Mouse (Mus musculus) intestine, embryonic 15.5 days (tissue): ENCODE measurements around the gene Mki67. TPM values are rescaled to one million over a fixed set of nuclear protein-coding genes. Genes with fewer than 3 reads are reported as not detected.
"Not testable (repeated sequence)": the region's sequence is repeated elsewhere in the genome, so short reads cannot be mapped to it uniquely, and the experiment has no call there.

Experiments
- ATAC-seq: fragments of 200-750 bp; cut with Nextera tagmentation; 2 replicates; pipeline ENCODE4 v1.8.0; 2017; ENCODE audit warnings: moderate TSS enrichment, moderate library complexity
- H3K27ac ChIP-seq: fragments of 300-500 bp; sonication (generic); 2 replicates; pipeline ENCODE4 v1.5.1; 2015; ENCODE audit warnings: mild to moderate bottlenecking, inconsistent platforms
- H3K27me3 ChIP-seq: fragments of 300-500 bp; sonication (generic); replicated peaks from 2 replicates; pipeline ENCODE4 v1.6.1; 2015; ENCODE audit warnings: inconsistent platforms
- H3K36me3 ChIP-seq: fragments of 300-500 bp; sonication (generic); 2 replicates; pipeline ENCODE4 v1.6.1; 2015; ENCODE audit warnings: inconsistent platforms
- H3K4me1 ChIP-seq: fragments of 300-500 bp; sonication (generic); replicated peaks from 2 replicates; pipeline ENCODE4 v1.6.1; 2015; ENCODE audit warnings: inconsistent platforms
- H3K4me2 ChIP-seq: fragments of 300-500 bp; sonication (generic); replicated peaks from 2 replicates; pipeline ENCODE4 v1.6.1; 2015; ENCODE audit warnings: mild to moderate bottlenecking, inconsistent platforms
- H3K4me3 ChIP-seq: fragments of 300-500 bp; sonication (generic); replicated peaks from 2 replicates; pipeline ENCODE4 v1.5.1; 2015; ENCODE audit warnings: inconsistent platforms
- H3K9ac ChIP-seq: fragments of 300-500 bp; sonication (generic); 2 replicates; pipeline ENCODE4 v1.6.1; 2015; ENCODE audit warnings: inconsistent platforms
- H3K9me3 ChIP-seq: fragments of 300-500 bp; sonication (generic); 2 replicates; pipeline ENCODE4 v1.6.1; 2016; ENCODE audit warnings: inconsistent platforms
- WGBS: fragments of 180-500 bp; shearing (Covaris S2); methylation state at CpG from one replicate; pipeline ENCODE4 v1.1.7; 2015; 5-methylcytosine and 5-hydroxymethylcytosine counted together
- polyA plus RNA-seq: library from polyadenylated mRNA; unstranded; fragments of >200 nt; fragmentation: Nextera tagmentation; extraction: Ambion mirVana; gene quantifications from 2 replicates; pipeline ENCODE4 v1.2.1, GENCODE M21; 2015

Gene Mki67
- polyA plus RNA-seq, 1 experiment from 2014 or later, result 37.6 TPM

DNA sequence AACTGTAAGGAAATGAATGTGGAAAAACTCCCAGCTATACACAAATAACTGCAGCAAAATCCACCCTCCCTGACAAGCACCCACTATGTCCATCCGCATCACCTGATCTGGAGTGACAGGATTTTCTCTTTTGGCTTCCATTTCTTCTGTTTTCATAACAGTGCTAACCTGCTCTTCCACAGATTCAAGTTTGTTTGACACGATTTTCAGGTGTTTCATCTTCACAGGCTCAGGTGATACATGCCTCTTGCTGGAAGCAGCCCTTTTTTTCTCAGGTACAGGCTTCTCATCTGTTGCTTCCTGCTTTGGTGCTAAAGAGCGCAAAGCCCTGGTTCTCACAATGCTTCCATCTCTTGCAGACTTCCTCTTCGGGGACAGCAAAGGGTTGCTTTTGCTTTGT is 22.0 kb downstream of the Mki67 start:
- H3K27ac ChIP-seq, result no peak overlapping the region
- H3K9ac ChIP-seq, result no peak overlapping the region
- H3K4me1 ChIP-seq, result 0 out of 2 replicates have a peak, but pooled peaks cover 2% of the 10 kb centered on the region
- H3K27me3 ChIP-seq, result no peaks in the 10 kb centered on the region
- WGBS, result 95% methylated on average over 4 of the region's 4 CpGs
- H3K4me3 ChIP-seq, result no peak overlapping the region
- ATAC-seq, result no peak
- peaks cover 43% of the 10 kb centered on the region for H3K36me3 ChIP-seq
- no peak overlapping the region for H3K4me2 ChIP-seq
- no peaks in the 10 kb centered on the region for H3K9me3 ChIP-seq

DNA sequence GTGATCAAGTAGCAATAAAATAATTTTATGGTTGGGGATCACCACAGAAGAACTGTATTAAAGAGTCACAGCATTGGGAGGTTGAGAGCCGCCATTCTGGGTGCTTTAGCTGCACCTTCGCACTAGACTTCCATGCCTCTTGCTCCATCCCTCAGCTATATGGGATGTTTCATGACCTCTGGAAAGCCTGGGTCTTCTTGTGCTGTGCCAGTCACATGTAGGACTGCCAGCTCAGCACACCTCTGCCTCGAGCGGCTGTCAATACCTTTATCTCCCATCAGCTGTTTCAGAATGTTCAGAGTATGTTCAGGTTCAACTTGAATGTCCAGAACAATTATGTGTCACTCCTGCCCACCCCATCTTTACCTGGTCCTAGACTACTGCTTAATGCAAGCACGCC is 24.2 kb downstream of the Mki67 start:
- Histone ChIP-seq H3K36me3 (peaks cover 46% of the 10 kb centered on the region), H3K4me2 (no peak overlapping the region), H3K27me3 (no peaks in the 10 kb centered on the region), H3K9ac (no peak overlapping the region), H3K4me1 (0 out of 2 replicates have a peak, but pooled peaks cover under 1% of the 10 kb centered on the region), H3K4me3 (no peak overlapping the region), H3K27ac (no peak overlapping the region), H3K9me3 (no peaks in the 10 kb centered on the region)
- ATAC-seq, result no peak
- 90% methylated on average over 5 of the region's 5 CpGs for WGBS

DNA sequence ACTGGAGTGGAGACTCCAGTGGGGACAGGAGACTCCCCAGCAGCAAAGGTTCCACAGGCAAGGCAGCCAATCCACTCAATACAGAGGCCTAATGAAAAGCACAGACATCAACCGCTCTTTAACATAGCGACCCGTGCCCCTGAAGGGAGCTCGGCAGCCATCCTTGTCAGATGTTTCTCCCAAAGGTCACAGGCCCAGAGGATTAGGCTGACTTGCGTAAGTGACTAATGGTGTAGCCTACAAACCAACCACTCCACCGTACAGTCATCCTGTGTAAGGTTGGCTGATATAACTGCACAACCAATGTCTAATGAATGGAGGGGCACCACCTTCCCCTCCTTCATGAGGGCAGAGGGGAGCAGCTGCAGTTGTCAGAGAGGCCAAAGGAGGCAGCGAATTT is 26.8 kb downstream of the Mki67 start:
- Histone ChIP-seq H3K27me3 (no peaks in the 10 kb centered on the region), H3K9me3 (no peaks in the 10 kb centered on the region), H3K36me3 (peaks cover 43% of the 10 kb centered on the region), H3K27ac (no peak overlapping the region), H3K4me2 (no peak overlapping the region), H3K4me3 (no peak overlapping the region), H3K4me1 (no peaks in the 10 kb centered on the region), H3K9ac (no peak overlapping the region)
- 95% methylated on average over 7 of the region's 7 CpGs for WGBS
- no peak for ATAC-seq

DNA sequence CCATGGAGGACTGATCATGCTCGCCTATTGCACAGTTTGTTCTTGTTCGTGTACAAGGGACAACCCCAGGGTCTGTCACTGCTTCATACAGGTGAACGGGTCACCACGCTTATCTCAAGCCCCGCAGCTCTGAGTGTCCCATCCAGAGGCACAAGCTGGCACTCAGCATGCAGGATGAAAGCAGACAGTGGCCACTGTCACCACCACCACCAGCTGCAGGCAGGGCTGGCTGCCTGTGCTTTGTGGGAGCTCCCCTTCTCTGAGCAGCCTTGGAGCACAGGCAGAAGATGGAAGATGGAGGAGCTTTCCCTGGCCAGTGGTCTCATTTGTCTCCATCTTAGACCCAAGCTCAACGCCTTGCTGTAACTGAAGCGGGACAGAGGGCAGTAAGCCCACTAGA is 31.2 kb downstream of the Mki67 start:
- ATAC-seq, result no peak
- no peaks in the 10 kb centered on the region for H3K9me3 ChIP-seq
- no peak overlapping the region for H3K27ac ChIP-seq
- H3K4me3 ChIP-seq, result no peak overlapping the region
- no peak overlapping the region for H3K4me2 ChIP-seq
- 80% methylated on average over 7 of the region's 7 CpGs for WGBS
- no peaks in the 10 kb centered on the region for H3K27me3 ChIP-seq
- peaks cover 25% of the 10 kb centered on the region for H3K36me3 ChIP-seq
- no peaks in the 10 kb centered on the region for H3K4me1 ChIP-seq
- no peak overlapping the region for H3K9ac ChIP-seq

DNA sequence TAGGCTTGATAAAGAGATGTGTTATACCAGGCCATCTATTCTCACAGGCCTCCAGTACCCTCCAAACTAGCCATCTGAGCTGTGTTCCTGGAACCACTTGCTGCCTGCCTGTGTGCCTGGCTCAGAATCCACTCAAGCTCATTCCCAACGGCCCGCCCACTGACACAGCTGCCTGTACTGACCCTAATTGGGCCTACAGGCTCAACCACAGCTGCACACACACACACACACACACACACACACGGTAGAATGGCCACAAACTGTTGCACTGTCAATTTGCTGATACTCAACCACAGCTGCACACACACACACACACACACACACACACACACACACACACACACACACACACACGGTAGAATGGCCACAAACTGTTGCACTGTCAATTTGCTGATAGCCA is 32.1 kb downstream of the Mki67 start:
- peaks cover 20% of the 10 kb centered on the region for H3K36me3 ChIP-seq
- not testable (repeated sequence) for H3K27ac ChIP-seq, H3K4me2 ChIP-seq, H3K9me3 ChIP-seq, H3K27me3 ChIP-seq, ATAC-seq, H3K9ac ChIP-seq, H3K4me3 ChIP-seq, H3K4me1 ChIP-seq
- WGBS, result 56% methylated on average over 4 of the region's 4 CpGs

DNA sequence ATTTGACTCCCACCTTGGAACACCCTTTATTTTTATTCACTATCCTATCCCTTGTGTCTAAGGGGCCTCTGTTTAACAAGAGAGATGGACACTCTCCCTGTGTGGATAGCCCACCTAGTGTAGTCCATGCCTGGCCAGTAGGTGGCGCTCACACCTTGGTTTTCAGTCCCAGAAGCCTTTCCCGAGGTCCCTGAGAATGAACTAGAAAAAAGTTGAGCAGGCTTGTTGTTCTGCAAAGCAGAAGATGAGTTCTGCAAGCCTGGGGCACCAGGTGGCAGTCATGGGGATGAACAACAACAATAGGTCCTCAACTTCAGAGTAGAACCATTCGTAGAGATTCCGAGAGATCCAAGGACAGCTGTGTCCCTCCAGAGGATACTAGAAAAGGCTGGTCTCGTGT is 35.8 kb downstream of the Mki67 start:
- no peaks in the 10 kb centered on the region for H3K27me3 ChIP-seq
- H3K9me3 ChIP-seq, result no peaks in the 10 kb centered on the region
- ATAC-seq, result no peak
- H3K4me1 ChIP-seq, result no peaks in the 10 kb centered on the region
- H3K4me3 ChIP-seq, result no peak overlapping the region
- WGBS, result 73% methylated on average over 5 of the region's 5 CpGs
- no peak overlapping the region for H3K27ac ChIP-seq
- no peak overlapping the region for H3K4me2 ChIP-seq
- H3K9ac ChIP-seq, result no peak overlapping the region
- H3K36me3 ChIP-seq, result 0 out of 2 replicates have a peak, but pooled peaks cover 3% of the 10 kb centered on the region

DNA sequence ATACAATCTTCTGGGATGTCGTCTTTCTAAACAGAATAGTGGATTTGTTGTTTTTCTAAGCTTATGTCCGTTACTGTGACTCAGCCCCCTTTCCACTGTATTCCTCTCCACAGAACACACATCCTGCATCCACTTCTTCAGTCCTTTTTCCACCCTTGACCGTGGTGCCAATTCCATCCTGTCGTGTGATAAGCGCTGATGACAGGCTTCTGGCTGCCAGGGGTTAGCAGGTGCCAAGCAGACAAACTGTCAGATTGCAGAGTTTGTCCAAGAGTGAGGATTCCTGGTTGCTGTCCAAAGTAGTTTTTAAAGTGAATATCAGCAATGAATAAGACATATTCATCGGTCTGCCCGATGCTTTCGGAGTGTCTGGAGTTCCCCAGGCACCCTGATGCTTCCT is 39.4 kb downstream of the Mki67 start:
- 85% methylated on average over 8 of the region's 8 CpGs for WGBS
- Histone ChIP-seq H3K27ac (no peak overlapping the region), H3K36me3 (no peaks in the 10 kb centered on the region), H3K27me3 (no peaks in the 10 kb centered on the region), H3K4me1 (no peaks in the 10 kb centered on the region), H3K9me3 (no peaks in the 10 kb centered on the region), H3K4me3 (no peak overlapping the region), H3K4me2 (no peak overlapping the region), H3K9ac (no peak overlapping the region)
- no peak for ATAC-seq

DNA sequence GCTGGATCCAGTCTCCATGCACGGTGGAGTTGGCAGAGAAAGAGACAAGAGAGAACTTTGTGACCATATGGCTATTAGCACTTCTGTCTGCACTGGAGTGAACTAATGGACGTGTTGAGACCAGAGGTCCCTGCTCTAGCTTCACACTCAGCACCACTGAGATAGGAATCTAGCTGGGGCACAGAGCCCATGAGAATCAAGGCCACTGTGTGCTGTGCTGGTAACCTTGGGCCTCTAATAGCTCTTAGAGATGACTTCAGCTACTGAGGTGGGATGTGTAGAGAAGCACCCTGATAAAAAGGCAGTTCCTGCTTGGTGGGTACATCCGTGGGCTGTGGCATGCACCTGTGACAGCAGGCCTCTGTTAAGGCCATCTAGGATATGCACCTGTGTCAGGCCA is 42.6 kb downstream of the Mki67 start:
- no peak overlapping the region for H3K27ac ChIP-seq
- 70% methylated on average over 3 of the region's 3 CpGs for WGBS
- no peaks in the 10 kb centered on the region for H3K9me3 ChIP-seq
- H3K4me2 ChIP-seq, result no peak overlapping the region
- H3K4me1 ChIP-seq, result no peaks in the 10 kb centered on the region
- H3K36me3 ChIP-seq, result no peaks in the 10 kb centered on the region
- no peaks in the 10 kb centered on the region for H3K27me3 ChIP-seq
- H3K9ac ChIP-seq, result no peak overlapping the region
- ATAC-seq, result no peak
- H3K4me3 ChIP-seq, result no peak overlapping the region

DNA sequence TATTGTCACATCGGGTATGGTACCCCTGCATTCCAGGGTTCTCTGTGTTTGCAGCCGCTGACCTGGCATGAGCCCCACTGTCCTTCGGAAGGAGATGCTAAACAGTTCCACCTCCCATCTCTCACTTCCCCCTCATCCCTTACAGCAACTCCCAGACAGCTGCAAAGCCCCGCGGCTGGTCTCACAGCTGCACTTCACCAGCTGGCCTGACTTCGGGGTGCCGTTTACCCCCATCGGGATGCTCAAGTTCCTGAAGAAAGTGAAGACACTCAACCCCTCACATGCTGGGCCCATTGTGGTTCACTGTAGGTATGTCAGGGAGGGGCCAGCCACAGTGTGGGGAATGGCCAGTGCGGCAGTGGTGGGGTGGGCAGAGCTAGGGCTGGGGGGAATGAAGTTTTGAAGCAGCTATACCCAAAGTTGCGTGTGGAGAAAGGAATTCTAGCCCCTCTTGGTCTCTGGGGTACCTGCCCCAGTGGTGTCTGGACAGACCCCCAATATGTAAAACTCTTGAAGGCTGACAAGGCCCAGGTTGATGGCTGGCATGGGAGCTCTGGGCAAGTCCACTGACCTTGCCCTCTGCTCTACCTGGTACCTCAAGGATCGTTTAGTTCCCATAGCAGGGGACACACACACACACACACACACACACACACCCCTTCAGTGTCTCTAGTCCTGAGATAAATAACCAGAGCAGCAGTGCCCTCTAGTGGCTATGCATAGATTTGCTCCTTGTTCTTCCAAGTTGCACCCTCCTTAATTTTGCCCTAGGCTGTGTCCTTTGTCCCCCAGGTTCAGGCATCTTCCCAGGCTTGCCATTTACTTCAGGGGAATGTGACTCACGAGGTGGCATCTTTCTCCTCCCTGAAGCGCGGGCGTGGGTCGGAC is 47.1 kb downstream of the Mki67 start:
- Histone ChIP-seq H3K4me2 (no peak overlapping the region), H3K36me3 (no peaks in the 10 kb centered on the region), H3K9me3 (no peaks in the 10 kb centered on the region), H3K27ac (no peak overlapping the region), H3K4me3 (no peak overlapping the region), H3K9ac (no peak overlapping the region), H3K27me3 (no peaks in the 10 kb centered on the region), H3K4me1 (no peaks in the 10 kb centered on the region)
- ATAC-seq, result no peak
- WGBS, result 37% methylated on average over 16 of the region's 16 CpGs

DNA sequence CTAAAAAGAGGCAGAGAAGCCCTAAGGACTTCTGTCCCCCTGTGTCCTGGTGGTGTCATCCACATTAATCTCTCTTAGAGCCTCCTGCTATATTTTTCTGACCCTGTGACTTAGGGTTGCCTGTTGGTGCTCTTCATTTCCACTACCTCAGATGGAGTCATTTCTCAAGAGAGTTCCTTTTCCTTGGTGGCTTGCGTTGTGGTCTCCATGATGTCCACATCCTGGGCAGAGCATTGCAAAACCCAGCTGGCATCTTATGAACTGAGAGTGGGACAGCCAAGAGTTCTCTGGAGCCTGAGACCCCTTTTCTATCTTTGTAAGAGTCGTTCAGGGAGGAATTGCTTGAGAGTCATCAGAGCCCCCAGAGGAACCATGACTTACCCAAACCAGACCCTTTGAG is 49.8 kb downstream of the Mki67 start:
- ATAC-seq, result no peak
- no peaks in the 10 kb centered on the region for H3K36me3 ChIP-seq
- H3K9ac ChIP-seq, result no peak overlapping the region
- H3K4me3 ChIP-seq, result no peak overlapping the region
- no peaks in the 10 kb centered on the region for H3K27me3 ChIP-seq
- no peaks in the 10 kb centered on the region for H3K9me3 ChIP-seq
- H3K4me2 ChIP-seq, result no peak overlapping the region
- H3K4me1 ChIP-seq, result no peaks in the 10 kb centered on the region
- no peak overlapping the region for H3K27ac ChIP-seq
- 82% methylated on average over 2 of the region's 2 CpGs for WGBS

DNA sequence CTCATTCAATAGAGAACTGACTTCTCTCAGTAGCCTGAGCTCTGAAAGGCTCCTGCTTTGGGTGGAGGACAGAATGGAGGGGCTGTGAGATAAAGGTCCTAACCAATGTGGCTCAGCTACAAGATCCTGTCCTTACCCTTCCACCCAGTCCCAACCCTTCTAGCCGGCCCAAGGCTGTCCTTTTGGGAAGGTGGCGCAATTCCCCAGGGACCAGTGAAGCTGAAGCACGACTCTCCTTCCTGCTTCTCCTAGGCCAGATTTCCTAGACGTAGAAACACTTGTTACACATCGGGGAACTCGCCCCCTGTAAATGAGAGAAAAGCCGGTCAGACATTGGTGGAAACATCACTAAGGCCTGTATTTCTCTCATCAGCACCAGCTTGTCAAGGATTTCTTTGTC is 52.0 kb downstream of the Mki67 start:
- H3K9me3 ChIP-seq, result no peaks in the 10 kb centered on the region
- H3K27ac ChIP-seq, result no peak overlapping the region
- no peak overlapping the region for H3K4me3 ChIP-seq
- H3K27me3 ChIP-seq, result no peaks in the 10 kb centered on the region
- ATAC-seq, result no peak
- H3K4me1 ChIP-seq, result no peaks in the 10 kb centered on the region
- no peak overlapping the region for H3K4me2 ChIP-seq
- H3K36me3 ChIP-seq, result no peaks in the 10 kb centered on the region
- H3K9ac ChIP-seq, result no peak overlapping the region
- WGBS, result 78% methylated on average over 7 of the region's 7 CpGs

DNA sequence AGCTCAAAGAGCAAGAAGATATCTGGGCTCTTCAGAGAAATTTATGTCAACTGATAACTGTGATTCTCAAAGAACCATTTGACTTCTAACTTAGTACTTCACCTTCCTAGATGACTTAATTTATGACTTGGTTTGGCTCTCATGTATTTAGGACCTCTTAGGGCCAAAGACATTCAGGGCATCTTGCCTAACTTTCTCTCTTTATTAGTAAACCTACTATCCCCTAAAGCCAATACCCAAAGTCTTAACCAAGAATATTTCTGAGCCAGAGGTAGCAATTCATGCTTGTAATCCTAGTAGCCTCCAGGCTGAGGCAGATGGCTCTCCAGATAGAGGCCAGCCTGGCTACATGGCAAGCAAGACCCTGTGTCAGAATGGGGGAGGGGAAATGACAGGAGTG is 55.8 kb downstream of the Mki67 start:
- Histone ChIP-seq H3K36me3 (no peaks in the 10 kb centered on the region), H3K4me2 (no peak overlapping the region), H3K9ac (no peak overlapping the region), H3K27me3 (no peaks in the 10 kb centered on the region), H3K4me1 (peaks cover 7% of the 10 kb centered on the region; the same call in 1 of the 2 replicates), H3K4me3 (no peak overlapping the region), H3K27ac (no peak overlapping the region), H3K9me3 (no peaks in the 10 kb centered on the region)
- ATAC-seq, result no peak

DNA sequence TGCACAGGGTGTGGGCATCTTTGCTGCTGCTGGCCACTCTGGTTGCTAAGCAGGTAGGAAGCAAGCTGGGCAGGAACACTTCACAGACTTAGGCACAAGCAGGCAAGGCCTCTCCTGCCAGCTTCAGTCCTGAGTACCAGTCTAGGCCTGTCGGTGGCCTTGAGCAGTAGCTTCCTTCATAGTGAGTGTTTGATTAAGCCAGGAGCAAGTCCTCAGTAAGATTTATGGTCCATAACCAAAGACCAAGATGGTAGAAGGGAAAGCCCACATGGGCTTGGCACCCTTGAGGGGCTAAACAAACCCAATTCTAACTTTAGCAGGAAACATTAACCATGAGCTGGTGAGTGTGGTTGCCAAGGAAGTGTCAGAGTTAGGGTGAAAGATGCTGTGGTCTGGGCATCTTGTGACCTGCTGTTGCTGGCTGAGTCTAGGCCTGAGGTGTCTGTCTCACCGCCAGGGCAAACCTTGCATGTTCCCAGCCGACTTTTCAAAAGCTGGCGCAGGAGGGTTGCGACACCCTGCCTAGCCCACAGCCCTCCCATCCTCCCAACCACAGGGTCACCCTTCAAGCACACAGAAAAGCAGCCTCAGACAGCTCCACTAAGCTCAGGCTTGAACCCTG is 56.7 kb downstream of the Mki67 start:
- H3K4me2 ChIP-seq, result no peak overlapping the region
- H3K9me3 ChIP-seq, result no peaks in the 10 kb centered on the region
- H3K27me3 ChIP-seq, result no peaks in the 10 kb centered on the region
- H3K36me3 ChIP-seq, result no peaks in the 10 kb centered on the region
- no peak for ATAC-seq
- H3K9ac ChIP-seq, result no peak overlapping the region
- H3K27ac ChIP-seq, result no peak overlapping the region
- H3K4me1 ChIP-seq, result peaks cover 7% of the 10 kb centered on the region; the same call in 1 of the 2 replicates
- WGBS, result 78% methylated on average over 5 of the region's 5 CpGs
- no peak overlapping the region for H3K4me3 ChIP-seq
